Mouse (Mus musculus) activated CD4-positive, CD25-positive, alpha-beta regulatory T cell, adult 4 months (primary cell): ENCODE data around the gene Islr2. TPM values are rescaled to one million over a fixed set of nuclear protein-coding genes. Genes with fewer than 3 reads are reported as not detected.

Experiments used
- ATAC-seq: one replicate; pipeline ENCODE4 v1.8.0; 2017
- polyA plus RNA-seq, 2 experiments: library from polyadenylated mRNA; unstranded; fragments of 100-300 nt; shearing (Covaris generic); gene quantifications; one replicate each; pipeline ENCODE4 v1.2.1; 2017

Gene Islr2
- polyA plus RNA-seq, 2 experiments from 2014 or later: not detected

DNA sequence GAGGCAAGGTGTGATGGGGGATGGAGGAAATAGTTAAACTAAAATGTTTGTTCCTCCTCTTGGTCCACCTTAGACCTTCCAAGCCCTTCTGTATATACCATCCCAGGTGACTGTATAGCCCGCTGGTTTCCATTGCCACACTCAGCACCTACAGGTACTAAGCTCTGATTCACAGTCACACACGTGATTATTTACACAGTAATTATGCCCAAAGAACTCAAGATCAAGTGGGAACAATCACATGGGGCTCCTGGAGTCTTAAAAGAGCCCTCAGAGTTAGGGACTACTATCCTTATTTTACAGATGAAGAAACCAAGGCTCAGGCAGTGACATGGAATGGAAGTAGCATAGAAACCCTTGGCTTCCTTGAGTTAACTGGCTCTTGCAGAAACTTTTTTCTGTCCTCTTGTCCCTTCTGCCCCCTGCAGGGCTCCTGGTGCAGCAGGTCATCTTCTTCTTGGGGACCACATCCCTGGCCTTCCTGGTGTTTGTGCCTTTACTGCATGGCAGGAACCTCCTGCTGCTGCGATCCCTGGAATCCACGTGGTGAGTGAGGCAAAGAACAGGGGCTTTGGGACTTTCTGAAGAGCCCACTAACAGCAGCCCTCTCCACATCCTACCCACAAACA, 53.3 kb downstream of the Islr2 start:
- no peak for ATAC-seq

DNA sequence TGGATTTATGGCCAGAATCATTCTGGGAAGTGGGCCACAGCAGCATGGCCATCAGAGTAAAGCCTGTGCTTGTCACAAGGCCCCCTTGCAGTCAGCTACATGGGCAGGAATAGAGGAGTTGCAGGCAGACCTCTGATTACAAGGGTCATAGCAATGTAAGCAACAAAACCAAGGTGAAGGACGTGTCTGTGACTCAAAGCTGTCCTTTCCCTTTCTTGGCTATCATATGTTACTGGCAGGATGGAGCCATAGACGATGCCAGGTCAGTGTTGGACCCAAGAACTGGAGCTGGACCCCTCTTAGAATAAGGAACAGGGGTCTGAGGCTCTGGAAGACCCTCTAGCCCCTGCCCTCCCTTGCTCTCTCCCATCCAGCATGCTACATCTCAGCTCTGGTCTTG, 55.3 kb downstream of the Islr2 start:
- no peak for ATAC-seq

Other genes starting within 250 kb of the Islr2 start
- gene Cyp11a1, start 197.9 kb downstream of the Islr2 start, polyA plus RNA-seq: not detected
- gene Stra6, start 140.5 kb downstream of the Islr2 start, polyA plus RNA-seq: 1 to 10 TPM; 3.1 to 3.8 TPM
- not detected for gene Ccdc33, start 85.5 kb downstream of the Islr2 start, polyA plus RNA-seq
- under 1 TPM in 1 of 2 experiments, not detected in 1; 0.32 TPM for gene Islr, start within 50 bp of the Islr2 start, polyA plus RNA-seq
- 10 to 100 TPM; 33.7 to 49.3 TPM for gene Pml, start 45.5 kb upstream of the Islr2 start, polyA plus RNA-seq
- 10 to 100 TPM; 21.1 to 23.9 TPM for gene Stoml1, start 48.8 kb upstream of the Islr2 start, polyA plus RNA-seq
- gene Loxl1, start 108.9 kb upstream of the Islr2 start, polyA plus RNA-seq: not detected
- not detected for gene Tbc1d21, start 166.1 kb upstream of the Islr2 start, polyA plus RNA-seq